Mouse (Mus musculus): ENCODE results near the gene Sptssb. TPM values are rescaled to one million over a fixed set of nuclear protein-coding genes. Genes with fewer than 3 reads are reported as not detected.

Gene Sptssb
- 0.19 and 0.48 TPM in 2 replicates for polyA plus RNA-seq (2012; rRNA removed)
- 0.50 TPM in 1 of 2 replicates, not detected in the other for polyA plus RNA-seq (2014; fragmentation: Nextera tagmentation; extraction: Ambion mirVana)

GRCm38 (mm10) chr3:69859858-69860588 lies at the start of gene Sptssb:
TSS of gene Sptssb (minus strand) at chr3:69859940.
- DNase-seq (ENCODE audit: low spot score): peak; percentile 19
- no peaks in the 10 kb centered on the region for H3K27me3 ChIP-seq (ENCODE audit: control insufficient read depth, insufficient read depth, low read length)
- no peaks in the 10 kb centered on the region for H3K36me3 ChIP-seq (ENCODE audit: control insufficient read depth, insufficient read depth, low read length)
- no peaks in the 10 kb centered on the region for H3K9me3 ChIP-seq (ENCODE audit: control insufficient read depth, low read length)
- H3K4me3 ChIP-seq (replicated peaks; ENCODE audit: low read length): peak within 1 kb of the TSS; percentile 44
- TF ChIP-seq POLR2A (IDR thresholded peaks at IDR 0.05; ENCODE audit: borderline replicate concordance, extremely low read depth, insufficient read depth, insufficient read length): no peak
- peak within 1 kb of the TSS; percentile 44 for H3K9ac ChIP-seq (ENCODE audit: low read depth, low read length, severe bottlenecking)
- peaks cover 5% of the 10 kb centered on the region; the same call in 1 of the 2 replicates for H3K4me1 ChIP-seq (ENCODE audit: control insufficient read depth, insufficient read depth, low read length)
- 1% methylated on average over 24 of the region's 24 CpGs for WGBS
- peak within 1 kb of the TSS; percentile 91 for H3K4me2 ChIP-seq (replicated peaks; ENCODE audit: low read depth, low read length, severe bottlenecking)
- no peak within 1 kb of the TSS for H3K27ac ChIP-seq (replicated peaks; ENCODE audit: low read depth, low read length)
- 0 out of 2 replicates have a peak, but pooled peaks have one; percentile 44 for ATAC-seq (ENCODE audit: low FRiP score, low read depth)

DNA sequence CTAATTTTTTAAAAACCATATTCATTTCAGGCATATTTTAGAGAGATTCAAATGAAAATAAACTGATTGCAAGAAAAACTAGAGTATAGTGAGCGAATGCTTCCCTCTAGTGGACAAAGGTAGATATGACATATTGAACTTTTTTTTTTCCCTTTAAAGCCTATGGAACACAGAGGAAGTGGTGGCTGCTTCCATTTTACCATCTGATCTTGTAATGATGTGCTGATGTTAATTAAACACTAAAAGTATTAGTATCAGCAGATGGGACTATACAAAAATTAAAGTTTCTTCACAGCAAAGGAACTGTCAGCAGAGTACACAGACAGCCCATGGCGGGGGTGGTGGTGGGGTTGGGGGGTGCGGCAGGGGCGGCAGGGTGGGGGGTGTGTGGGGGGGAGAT lies 48.3 kb upstream of the Sptssb start:
- Histone ChIP-seq H3K36me3 (ENCODE audit: control insufficient read depth, insufficient read depth, low read length) (no peaks in the 10 kb centered on the region), H3K27me3 (ENCODE audit: control insufficient read depth, insufficient read depth, low read length) (no peaks in the 10 kb centered on the region), H3K9me3 (ENCODE audit: control insufficient read depth, low read length) (no peaks in the 10 kb centered on the region), H3K27ac (replicated peaks; ENCODE audit: low read depth, low read length) (no peak overlapping the region), H3K4me1 (ENCODE audit: control insufficient read depth, insufficient read depth, low read length) (peaks cover 10% of the 10 kb centered on the region; the same call in 1 of the 2 replicates), H3K4me2 (replicated peaks; ENCODE audit: low read depth, low read length, severe bottlenecking) (no peak overlapping the region), H3K9ac (ENCODE audit: low read depth, low read length, severe bottlenecking) (no peak overlapping the region), H3K4me3 (replicated peaks; ENCODE audit: low read length) (no peak overlapping the region)
- TF ChIP-seq POLR2A (IDR thresholded peaks at IDR 0.05; ENCODE audit: borderline replicate concordance, extremely low read depth, insufficient read depth, insufficient read length): no peak
- ATAC-seq (ENCODE audit: low FRiP score, low read depth) (no peak), DNase-seq (ENCODE audit: low spot score) (peak; percentile 80)
- 10% methylated on average over 4 of the region's 4 CpGs for WGBS

DNA sequence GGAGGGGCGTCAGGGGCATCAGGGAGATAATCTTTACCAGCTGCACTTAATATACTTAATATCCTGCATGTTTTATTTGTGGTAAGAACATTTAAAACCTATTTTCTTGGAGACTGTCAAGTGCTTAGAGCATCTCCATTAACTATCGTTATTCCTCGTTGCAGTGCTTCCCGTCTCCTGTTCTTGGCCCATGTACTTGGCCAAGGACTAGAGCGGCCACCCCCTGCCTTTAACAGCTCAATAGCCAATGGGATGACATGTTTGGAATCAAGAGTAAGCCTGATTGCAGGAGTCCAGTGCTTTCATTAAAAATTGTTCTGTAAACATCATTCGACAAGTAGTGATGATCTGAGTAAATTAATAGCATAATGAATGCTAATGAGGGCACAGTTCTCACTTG lies 47.8 kb upstream of the Sptssb start:
- no peaks in the 10 kb centered on the region for H3K36me3 ChIP-seq (ENCODE audit: control insufficient read depth, insufficient read depth, low read length)
- ATAC-seq (ENCODE audit: low FRiP score, low read depth) (no peak), DNase-seq (ENCODE audit: low spot score) (no peak)
- H3K4me1 ChIP-seq (ENCODE audit: control insufficient read depth, insufficient read depth, low read length): peaks cover 6% of the 10 kb centered on the region; the same call in 1 of the 2 replicates
- H3K9ac ChIP-seq (ENCODE audit: low read depth, low read length, severe bottlenecking): no peak overlapping the region
- H3K27me3 ChIP-seq (ENCODE audit: control insufficient read depth, insufficient read depth, low read length): no peaks in the 10 kb centered on the region
- TF ChIP-seq POLR2A (IDR thresholded peaks at IDR 0.05; ENCODE audit: borderline replicate concordance, extremely low read depth, insufficient read depth, insufficient read length): no peak
- H3K4me3 ChIP-seq (replicated peaks; ENCODE audit: low read length): no peak overlapping the region
- H3K27ac ChIP-seq (replicated peaks; ENCODE audit: low read depth, low read length): no peak overlapping the region
- no peak overlapping the region for H3K4me2 ChIP-seq (replicated peaks; ENCODE audit: low read depth, low read length, severe bottlenecking)
- 26% methylated on average over 6 of the region's 6 CpGs for WGBS
- no peaks in the 10 kb centered on the region for H3K9me3 ChIP-seq (ENCODE audit: control insufficient read depth, low read length)

GRCm38 (mm10) chr3:69902787-69903477 lies 43.2 kb upstream of the Sptssb start:
- 81% methylated on average over 9 of the region's 9 CpGs for WGBS

DNA sequence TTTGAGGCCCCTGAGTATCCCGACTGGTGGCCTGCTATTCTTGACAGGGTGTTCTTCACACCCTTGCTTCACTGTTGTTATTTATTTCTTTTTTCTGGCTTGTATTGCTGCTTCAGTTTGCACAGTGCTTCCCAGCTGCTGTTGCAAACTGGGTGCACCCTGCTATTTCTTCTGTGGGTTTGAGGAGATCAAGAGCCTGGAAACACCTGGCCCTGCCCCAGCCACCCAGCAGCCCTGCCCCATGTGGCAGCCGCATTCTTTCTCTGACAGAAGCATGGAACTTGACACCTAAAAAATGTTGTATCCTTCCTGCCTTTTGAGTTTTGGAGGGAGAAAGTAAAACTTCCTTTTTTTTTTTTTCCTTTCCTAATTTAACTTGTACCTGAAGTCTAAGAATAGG lies 42.6 kb upstream of the Sptssb start:
- no peaks in the 10 kb centered on the region for H3K36me3 ChIP-seq (ENCODE audit: control insufficient read depth, insufficient read depth, low read length)
- H3K9ac ChIP-seq (ENCODE audit: low read depth, low read length, severe bottlenecking): no peak overlapping the region
- no peak overlapping the region for H3K4me3 ChIP-seq (replicated peaks; ENCODE audit: low read length)
- no peak for DNase-seq (ENCODE audit: low spot score)
- no peaks in the 10 kb centered on the region for H3K27me3 ChIP-seq (ENCODE audit: control insufficient read depth, insufficient read depth, low read length)
- ATAC-seq (ENCODE audit: low FRiP score, low read depth): no peak
- no peaks in the 10 kb centered on the region for H3K9me3 ChIP-seq (ENCODE audit: control insufficient read depth, low read length)
- H3K4me2 ChIP-seq (replicated peaks; ENCODE audit: low read depth, low read length, severe bottlenecking): no peak overlapping the region
- TF ChIP-seq POLR2A (IDR thresholded peaks at IDR 0.05; ENCODE audit: borderline replicate concordance, extremely low read depth, insufficient read depth, insufficient read length): no peak
- H3K27ac ChIP-seq (replicated peaks; ENCODE audit: low read depth, low read length): no peak overlapping the region
- WGBS: 13% methylated on average over 2 of the region's 2 CpGs
- H3K4me1 ChIP-seq (ENCODE audit: control insufficient read depth, insufficient read depth, low read length): no peaks in the 10 kb centered on the region

More at GRCm38 (mm10) chr3:69902787-69903477, 43.2 kb upstream of the Sptssb start:
- Histone ChIP-seq H3K27me3 (ENCODE audit: control insufficient read depth, insufficient read depth, low read length) (no peaks in the 10 kb centered on the region), H3K9ac (ENCODE audit: low read depth, low read length, severe bottlenecking) (no peak overlapping the region), H3K27ac (replicated peaks; ENCODE audit: low read depth, low read length) (no peak overlapping the region), H3K36me3 (ENCODE audit: control insufficient read depth, insufficient read depth, low read length) (no peaks in the 10 kb centered on the region), H3K9me3 (ENCODE audit: control insufficient read depth, low read length) (no peaks in the 10 kb centered on the region), H3K4me1 (ENCODE audit: control insufficient read depth, insufficient read depth, low read length) (no peaks in the 10 kb centered on the region), H3K4me2 (replicated peaks; ENCODE audit: low read depth, low read length, severe bottlenecking) (no peak overlapping the region), H3K4me3 (replicated peaks; ENCODE audit: low read length) (no peak overlapping the region)
- no peak for TF ChIP-seq POLR2A (IDR thresholded peaks at IDR 0.05; ENCODE audit: borderline replicate concordance, extremely low read depth, insufficient read depth, insufficient read length)
- ATAC-seq (ENCODE audit: low FRiP score, low read depth) (no peak), DNase-seq (ENCODE audit: low spot score) (no peak)
